Mouse (Mus musculus): ENCODE measurements around the gene Sapcd2. TPM values are rescaled to one million over a fixed set of nuclear protein-coding genes. Genes with fewer than 3 reads are reported as not detected.

Sapcd2 gene
- polyA plus RNA-seq, 1 experiment from 2014 or later = 31.3 TPM

DNA sequence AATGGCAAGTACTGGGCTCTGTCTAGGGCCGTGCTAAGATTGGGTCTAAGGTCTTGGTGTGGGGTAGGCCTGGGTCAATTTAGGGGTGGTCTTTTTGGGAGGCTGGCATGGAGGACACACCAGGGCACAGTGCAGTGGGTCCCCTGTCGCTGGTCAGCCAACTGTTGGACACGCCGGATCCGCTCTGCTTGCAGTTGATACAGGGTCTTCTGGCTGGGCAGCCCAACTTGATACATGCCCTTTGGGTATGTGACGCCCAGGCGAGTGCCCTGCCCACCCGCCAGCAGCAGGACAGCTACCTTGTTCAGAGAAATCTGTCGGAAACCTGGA, 7.4 kb upstream of the Sapcd2 start:
- Histone ChIP-seq H3K4me2 (replicated peaks; ENCODE audit: low read depth, low read length) (peak overlapping the region; percentile 99), H3K36me3 (ENCODE audit: control insufficient read depth, insufficient read depth, low read length) (no peaks in the 10 kb centered on the region), H3K27ac (ENCODE audit: low read length) (no peak overlapping the region), H3K9ac (replicated peaks; ENCODE audit: low read depth, low read length) (peak overlapping the region; percentile 67), H3K27me3 (ENCODE audit: control insufficient read depth, insufficient read depth, low read length) (no peaks in the 10 kb centered on the region), H3K4me1 (ENCODE audit: control insufficient read depth, insufficient read depth, low read length) (peaks cover 7% of the 10 kb centered on the region; the same call in 1 of the 2 replicates), H3K9me3 (ENCODE audit: control insufficient read depth, low read depth, low read length) (no peaks in the 10 kb centered on the region), H3K4me3 (ENCODE audit: low read depth, low read length) (peak overlapping the region; percentile 70)
- 27% methylated on average over 9 of the region's 9 CpGs for WGBS
- ATAC-seq (ENCODE audit: insufficient number of reproducible peaks, insufficient read depth, low FRiP score, low read depth) = no peak

DNA sequence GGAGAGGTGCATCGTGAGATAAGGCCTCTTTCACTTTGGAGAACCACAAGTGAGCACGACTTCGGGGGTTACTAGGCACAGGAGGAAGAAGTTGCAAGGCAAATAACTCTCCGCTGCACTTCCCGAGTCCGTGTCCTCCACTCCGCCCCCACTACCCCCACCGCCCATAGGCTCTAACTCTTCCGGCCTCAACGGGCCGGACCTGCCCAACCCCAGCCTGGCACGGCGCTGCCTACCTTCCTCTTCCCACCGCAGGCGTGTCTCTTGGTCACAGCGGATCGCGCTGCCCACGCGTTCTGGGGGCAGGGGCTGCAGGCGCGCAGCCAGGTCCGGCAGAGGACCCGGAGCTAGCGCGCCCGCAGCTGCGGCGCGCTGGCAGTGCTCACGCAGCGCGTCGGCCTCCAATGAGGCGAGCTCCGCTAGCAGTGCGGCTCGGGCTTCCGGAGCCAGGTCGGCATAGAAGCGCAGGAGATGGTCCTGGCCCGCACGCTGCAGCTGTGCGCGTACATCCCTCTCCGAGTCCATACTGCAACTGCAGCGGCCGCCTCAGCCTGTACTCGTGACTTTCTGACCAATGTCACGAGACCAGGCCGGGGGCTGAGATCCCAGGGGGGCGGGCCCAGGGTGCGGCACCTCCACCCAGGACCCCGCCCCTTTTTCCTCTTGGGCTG, 6.9 kb upstream of the Sapcd2 start, which contains the start of gene Uap1l1:
Uap1l1 (minus strand) TSS at position 592 of the 671 bp plus-strand sequence.
- Histone ChIP-seq H3K9ac (replicated peaks; ENCODE audit: low read depth, low read length) (peak within 1 kb of the TSS; percentile 67), H3K27ac (ENCODE audit: low read length) (peak within 1 kb of the TSS; percentile 55; the same call in 1 of the 2 replicates), H3K27me3 (ENCODE audit: control insufficient read depth, insufficient read depth, low read length) (no peaks in the 10 kb centered on the region), H3K9me3 (ENCODE audit: control insufficient read depth, low read depth, low read length) (no peaks in the 10 kb centered on the region), H3K4me2 (replicated peaks; ENCODE audit: low read depth, low read length) (peak within 1 kb of the TSS; percentile 99), H3K4me1 (ENCODE audit: control insufficient read depth, insufficient read depth, low read length) (peaks cover 7% of the 10 kb centered on the region; the same call in 1 of the 2 replicates), H3K4me3 (ENCODE audit: low read depth, low read length) (peak within 1 kb of the TSS; percentile 70), H3K36me3 (ENCODE audit: control insufficient read depth, insufficient read depth, low read length) (no peaks in the 10 kb centered on the region)
- WGBS = under 1% methylated on average over 54 of the region's 54 CpGs
- peak; percentile 78 for ATAC-seq (ENCODE audit: insufficient number of reproducible peaks, insufficient read depth, low FRiP score, low read depth)

DNA sequence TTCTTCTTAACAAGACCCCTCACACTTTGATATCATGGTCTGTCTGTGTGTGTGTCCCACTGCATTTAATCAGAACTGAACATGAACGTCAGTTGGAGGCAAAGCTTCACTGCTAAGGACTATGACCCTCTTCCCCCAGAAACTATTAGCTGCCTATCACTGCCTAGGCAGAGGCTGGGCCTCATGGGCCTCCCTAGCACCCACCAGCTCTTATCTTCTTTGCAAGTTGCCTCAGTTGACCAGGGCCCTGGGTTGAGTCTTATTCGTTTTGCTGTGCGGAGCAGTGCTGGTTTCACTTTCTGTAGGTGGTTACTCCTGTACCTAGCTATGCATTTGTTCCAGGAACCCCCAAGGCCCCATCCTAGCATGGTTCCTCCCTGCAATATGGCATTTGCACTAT, 2.1 kb upstream of the Sapcd2 start:
- Histone ChIP-seq H3K27ac (ENCODE audit: low read length) (no peak overlapping the region), H3K9ac (replicated peaks; ENCODE audit: low read depth, low read length) (no peak overlapping the region), H3K9me3 (ENCODE audit: control insufficient read depth, low read depth, low read length) (no peaks in the 10 kb centered on the region), H3K36me3 (ENCODE audit: control insufficient read depth, insufficient read depth, low read length) (no peaks in the 10 kb centered on the region; the same call in 1 of the 2 replicates), H3K4me2 (replicated peaks; ENCODE audit: low read depth, low read length) (no peak overlapping the region), H3K4me1 (ENCODE audit: control insufficient read depth, insufficient read depth, low read length) (peaks cover 22% of the 10 kb centered on the region; the same call in 1 of the 2 replicates), H3K4me3 (ENCODE audit: low read depth, low read length) (no peak overlapping the region), H3K27me3 (ENCODE audit: control insufficient read depth, insufficient read depth, low read length) (no peaks in the 10 kb centered on the region)
- WGBS = 81% methylated on average over 3 of the region's 3 CpGs
- no peak for ATAC-seq (ENCODE audit: insufficient number of reproducible peaks, insufficient read depth, low FRiP score, low read depth)

DNA sequence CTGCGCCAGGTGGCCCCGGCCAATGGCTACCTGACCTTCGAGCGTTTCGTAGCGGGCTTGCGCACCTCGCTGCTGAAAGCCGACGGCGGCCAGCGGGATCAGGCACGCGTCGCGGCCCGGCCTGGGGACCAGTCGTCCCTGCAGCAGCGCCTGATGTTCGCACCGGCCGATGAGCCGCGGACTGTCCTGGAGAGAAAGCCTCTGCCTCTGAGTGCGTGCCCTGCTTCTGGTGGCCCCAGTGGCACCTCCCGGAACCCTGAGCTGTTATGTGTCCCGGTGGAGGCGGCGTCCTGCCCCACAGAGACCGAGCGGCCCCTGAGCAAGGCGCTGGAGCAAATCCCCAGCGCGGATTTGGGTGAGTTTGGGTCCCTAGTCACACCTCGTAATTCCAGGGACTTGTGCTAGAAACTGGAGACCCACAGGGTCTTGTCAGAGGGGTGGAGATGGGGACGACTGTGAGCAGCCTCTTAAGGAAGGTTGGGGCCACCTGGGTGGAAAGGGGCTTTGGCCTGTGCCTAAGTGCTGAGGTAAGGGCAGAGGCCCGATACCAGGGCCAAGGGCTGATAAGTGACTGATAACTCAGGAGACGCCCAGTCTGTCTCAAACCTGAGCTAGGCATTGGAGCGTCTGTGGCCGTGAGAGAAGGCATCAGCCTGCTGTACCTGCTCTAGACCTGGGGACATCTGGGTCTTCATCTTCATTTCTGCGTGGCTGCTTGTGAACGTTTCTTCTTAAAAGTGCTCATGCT, 697 bp downstream of the Sapcd2 start:
- Histone ChIP-seq H3K4me1 (ENCODE audit: control insufficient read depth, insufficient read depth, low read length) (peaks cover 22% of the 10 kb centered on the region; the same call in 1 of the 2 replicates), H3K9ac (replicated peaks; ENCODE audit: low read depth, low read length) (peak overlapping the region; percentile 62), H3K27me3 (ENCODE audit: control insufficient read depth, insufficient read depth, low read length) (no peaks in the 10 kb centered on the region), H3K4me3 (ENCODE audit: low read depth, low read length) (peak overlapping the region; percentile 63), H3K4me2 (replicated peaks; ENCODE audit: low read depth, low read length) (peak overlapping the region; percentile 89), H3K9me3 (ENCODE audit: control insufficient read depth, low read depth, low read length) (no peaks in the 10 kb centered on the region), H3K27ac (ENCODE audit: low read length) (no peak overlapping the region), H3K36me3 (ENCODE audit: control insufficient read depth, insufficient read depth, low read length) (peaks cover 11% of the 10 kb centered on the region)
- WGBS = 2% methylated on average over 42 of the region's 42 CpGs
- ATAC-seq (ENCODE audit: insufficient number of reproducible peaks, insufficient read depth, low FRiP score, low read depth) = no peak

DNA sequence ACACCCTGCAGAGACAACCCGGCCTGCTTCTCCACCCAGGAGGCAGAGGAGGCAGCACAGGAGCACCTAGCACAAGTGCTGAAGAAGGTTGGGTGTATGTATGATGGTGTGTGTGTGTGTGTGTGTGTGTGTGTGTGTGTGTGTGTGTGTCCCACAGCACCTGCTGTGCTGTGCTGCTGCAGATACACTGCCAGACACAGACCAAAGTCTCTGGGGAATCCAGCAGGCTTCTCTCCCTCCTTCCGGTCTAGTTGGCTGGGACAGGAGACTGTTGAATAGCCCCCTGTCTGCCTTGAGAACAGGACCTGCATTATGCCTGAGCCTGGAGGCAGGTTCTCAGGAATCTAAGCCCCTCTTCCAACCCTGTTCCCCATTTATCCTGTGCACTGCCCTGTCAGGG, 1.3 kb downstream of the Sapcd2 start:
- H3K4me3 ChIP-seq (ENCODE audit: low read depth, low read length) = peak overlapping the region; percentile 63
- H3K9ac ChIP-seq (replicated peaks; ENCODE audit: low read depth, low read length) = peak overlapping the region; percentile 62; the same call in 1 of the 2 replicates
- no peaks in the 10 kb centered on the region for H3K27me3 ChIP-seq (ENCODE audit: control insufficient read depth, insufficient read depth, low read length)
- no peak for ATAC-seq (ENCODE audit: insufficient number of reproducible peaks, insufficient read depth, low FRiP score, low read depth)
- WGBS = 47% methylated on average over 2 of the region's 2 CpGs
- H3K36me3 ChIP-seq (ENCODE audit: control insufficient read depth, insufficient read depth, low read length) = peaks cover 11% of the 10 kb centered on the region
- no peaks in the 10 kb centered on the region for H3K9me3 ChIP-seq (ENCODE audit: control insufficient read depth, low read depth, low read length)
- peak overlapping the region; percentile 89 for H3K4me2 ChIP-seq (replicated peaks; ENCODE audit: low read depth, low read length)
- H3K27ac ChIP-seq (ENCODE audit: low read length) = no peak overlapping the region
- H3K4me1 ChIP-seq (ENCODE audit: control insufficient read depth, insufficient read depth, low read length) = peaks cover 22% of the 10 kb centered on the region; the same call in 1 of the 2 replicates

DNA sequence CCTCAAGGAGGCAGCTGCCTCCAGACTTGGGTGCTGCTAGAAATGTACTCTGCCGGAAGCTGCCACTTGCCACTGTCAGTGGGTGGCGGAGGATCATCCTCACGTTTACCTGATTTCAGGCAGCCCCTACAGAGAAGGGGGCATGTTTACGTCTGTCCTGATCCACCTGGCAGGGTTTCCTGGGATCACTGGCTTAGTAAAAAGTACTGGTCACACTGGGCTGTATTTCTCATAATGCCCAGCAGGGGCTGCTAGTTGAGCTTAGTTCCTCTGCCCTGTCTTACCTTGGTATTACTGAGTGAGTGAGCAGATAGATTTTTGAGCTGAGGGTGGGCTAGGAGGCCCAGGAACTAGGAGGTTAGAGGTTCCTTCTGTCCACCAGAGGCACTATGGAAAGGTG, 4.5 kb downstream of the Sapcd2 start:
- WGBS = 47% methylated on average over 4 of the region's 4 CpGs
- Histone ChIP-seq H3K27me3 (ENCODE audit: control insufficient read depth, insufficient read depth, low read length) (no peaks in the 10 kb centered on the region), H3K36me3 (ENCODE audit: control insufficient read depth, insufficient read depth, low read length) (peaks cover 11% of the 10 kb centered on the region), H3K4me2 (replicated peaks; ENCODE audit: low read depth, low read length) (no peak overlapping the region), H3K27ac (ENCODE audit: low read length) (no peak overlapping the region), H3K4me1 (ENCODE audit: control insufficient read depth, insufficient read depth, low read length) (peaks cover 20% of the 10 kb centered on the region; the same call in 1 of the 2 replicates), H3K4me3 (ENCODE audit: low read depth, low read length) (no peak overlapping the region), H3K9ac (replicated peaks; ENCODE audit: low read depth, low read length) (no peak overlapping the region), H3K9me3 (ENCODE audit: control insufficient read depth, low read depth, low read length) (no peaks in the 10 kb centered on the region)
- ATAC-seq (ENCODE audit: insufficient number of reproducible peaks, insufficient read depth, low FRiP score, low read depth) = no peak

DNA sequence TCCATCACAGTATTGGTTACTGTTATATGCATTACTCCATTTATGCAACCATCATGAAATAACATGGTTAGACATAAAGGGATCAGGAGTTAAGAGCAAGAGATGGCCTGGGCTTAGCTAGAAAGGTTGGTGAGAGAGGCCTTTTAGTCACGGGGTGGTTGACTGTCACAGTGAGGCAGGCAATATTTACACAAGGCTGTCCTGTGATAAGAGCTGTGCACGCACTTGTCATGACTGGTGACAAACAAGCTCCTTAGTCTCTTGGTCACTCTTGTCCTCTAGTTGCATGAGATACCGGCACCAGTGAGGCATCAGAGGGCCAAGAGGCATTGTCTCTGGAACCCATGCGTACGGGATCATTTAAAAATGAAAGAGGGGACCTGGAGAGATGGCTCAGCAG, 12.4 kb downstream of the Sapcd2 start:
- ATAC-seq (ENCODE audit: insufficient number of reproducible peaks, insufficient read depth, low FRiP score, low read depth) = no peak
- 51% methylated on average over 5 of the region's 5 CpGs for WGBS

DNA sequence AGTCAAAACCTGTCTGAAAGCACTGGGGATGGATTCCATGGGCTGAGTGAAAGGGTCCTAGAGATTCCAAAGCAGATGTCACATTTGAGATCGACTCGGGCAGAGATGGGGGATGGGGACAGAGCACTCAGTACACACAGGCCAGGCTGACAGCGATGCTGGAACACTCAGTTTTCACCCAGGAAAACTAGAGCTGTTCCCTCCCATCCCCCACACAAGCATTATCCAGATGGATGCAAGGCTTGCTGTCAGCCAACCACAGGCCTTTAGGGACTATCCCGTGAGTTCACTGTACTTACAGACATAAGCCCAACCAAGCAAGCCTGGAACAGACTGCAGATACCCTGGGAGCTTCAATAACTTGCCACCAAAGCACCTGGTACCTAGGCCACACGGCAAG, 19.1 kb downstream of the Sapcd2 start:
- H3K27me3 ChIP-seq (ENCODE audit: control insufficient read depth, insufficient read depth, low read length) = 0 out of 2 replicates have a peak, but pooled peaks cover 2% of the 10 kb centered on the region
- H3K9ac ChIP-seq (replicated peaks; ENCODE audit: low read depth, low read length) = no peak overlapping the region
- H3K36me3 ChIP-seq (ENCODE audit: control insufficient read depth, insufficient read depth, low read length) = no peaks in the 10 kb centered on the region
- no peak overlapping the region for H3K4me3 ChIP-seq (ENCODE audit: low read depth, low read length)
- H3K27ac ChIP-seq (ENCODE audit: low read length) = no peak overlapping the region
- no peak for ATAC-seq (ENCODE audit: insufficient number of reproducible peaks, insufficient read depth, low FRiP score, low read depth)
- H3K4me1 ChIP-seq (ENCODE audit: control insufficient read depth, insufficient read depth, low read length) = peaks cover 15% of the 10 kb centered on the region; the same call in 1 of the 2 replicates
- H3K9me3 ChIP-seq (ENCODE audit: control insufficient read depth, low read depth, low read length) = no peaks in the 10 kb centered on the region
- 49% methylated on average over 5 of the region's 5 CpGs for WGBS
- H3K4me2 ChIP-seq (replicated peaks; ENCODE audit: low read depth, low read length) = no peak overlapping the region

More for the DNA sequence above, 12.4 kb downstream of the Sapcd2 start:
- Histone ChIP-seq H3K9me3 (ENCODE audit: control insufficient read depth, low read depth, low read length) (no peaks in the 10 kb centered on the region), H3K27me3 (ENCODE audit: control insufficient read depth, insufficient read depth, low read length) (no peaks in the 10 kb centered on the region), H3K9ac (replicated peaks; ENCODE audit: low read depth, low read length) (no peak overlapping the region), H3K4me1 (ENCODE audit: control insufficient read depth, insufficient read depth, low read length) (no peaks in the 10 kb centered on the region), H3K4me2 (replicated peaks; ENCODE audit: low read depth, low read length) (no peak overlapping the region), H3K4me3 (ENCODE audit: low read depth, low read length) (no peak overlapping the region), H3K27ac (ENCODE audit: low read length) (no peak overlapping the region), H3K36me3 (ENCODE audit: control insufficient read depth, insufficient read depth, low read length) (no peaks in the 10 kb centered on the region)
